Mouse (Mus musculus) kidney, embryonic 15.5 days (tissue): ENCODE measurements around the gene Syvn1. TPM values are rescaled to one million over a fixed set of nuclear protein-coding genes. Genes with fewer than 3 reads are reported as not detected.

ENCODE experiments used
- ATAC-seq: fragments of 200-750 bp; cut with Nextera tagmentation; replicated peaks from 2 replicates; pipeline ENCODE4 v1.8.0; 2017; ENCODE audit warnings: moderate TSS enrichment; ENCODE audit not compliant: low FRiP score
- H3K27ac ChIP-seq: fragments of 300-500 bp; sonication (generic); 2 replicates; pipeline ENCODE4 v1.5.1; 2015; ENCODE audit warnings: mild to moderate bottlenecking, inconsistent platforms
- H3K27me3 ChIP-seq: fragments of 300-500 bp; sonication (generic); 2 replicates; pipeline ENCODE4 v1.6.1; 2015; ENCODE audit warnings: inconsistent platforms
- H3K36me3 ChIP-seq: fragments of 300-500 bp; sonication (generic); 2 replicates; pipeline ENCODE4 v1.6.1; 2015; ENCODE audit warnings: inconsistent platforms
- H3K4me1 ChIP-seq: fragments of 300-500 bp; sonication (generic); 2 replicates; pipeline ENCODE4 v1.6.1; 2015; ENCODE audit warnings: inconsistent platforms
- H3K4me2 ChIP-seq: fragments of 300-500 bp; sonication (generic); 2 replicates; pipeline ENCODE4 v1.6.1; 2015; ENCODE audit warnings: moderate library complexity, mild to moderate bottlenecking, inconsistent platforms
- H3K4me3 ChIP-seq: fragments of 300-500 bp; sonication (generic); replicated peaks from 2 replicates; pipeline ENCODE4 v1.5.1; 2015; ENCODE audit warnings: mild to moderate bottlenecking, inconsistent platforms
- H3K9ac ChIP-seq: fragments of 300-500 bp; sonication (generic); 2 replicates; pipeline ENCODE4 v1.6.1; 2015; ENCODE audit warnings: mild to moderate bottlenecking, inconsistent platforms
- H3K9me3 ChIP-seq: fragments of 300-500 bp; sonication (generic); replicated peaks from 2 replicates; pipeline ENCODE4 v1.6.1; 2016; ENCODE audit warnings: inconsistent platforms
- WGBS: fragments of 180-500 bp; shearing (Covaris S2); methylation state at CpG from one replicate; pipeline ENCODE4 v1.1.7; 2015; ENCODE audit warnings: mixed read lengths; 5-methylcytosine and 5-hydroxymethylcytosine counted together
- polyA plus RNA-seq: library from polyadenylated mRNA; unstranded; fragments of >200 nt; fragmentation: Nextera tagmentation; extraction: Ambion mirVana; gene quantifications from 2 replicates; pipeline ENCODE4 v1.2.1, GENCODE M21; 2015

Gene Syvn1
- polyA plus RNA-seq, 1 experiment from 2014 or later: 35.6 TPM

- Histone ChIP-seq H3K27ac (peak within 1 kb of the TSS; percentile 92), H3K27me3 (no peaks in the 10 kb centered on the region), H3K4me2 (peak within 1 kb of the TSS; percentile 92), H3K4me3 (peak within 1 kb of the TSS; percentile 94), H3K4me1 (peaks cover 30% of the 10 kb centered on the region), H3K9me3 (no peaks in the 10 kb centered on the region), H3K9ac (peak within 1 kb of the TSS; percentile 80), H3K36me3 (peaks cover 53% of the 10 kb centered on the region)
- WGBS: under 1% methylated on average over 33 of the region's 33 CpGs
- peak; percentile 80 for ATAC-seq
Observed at GRCm38 (mm10) chr19:6076564-6077393, 30.4 kb downstream of the Syvn1 start, which contains the start of gene Vps51. Gene Vps51, minus strand, starts transcription at chr19:6077231.

- Histone ChIP-seq H3K9ac (no peak within 1 kb of the TSS), H3K27me3 (no peaks in the 10 kb centered on the region), H3K27ac (no peak within 1 kb of the TSS), H3K9me3 (no peaks in the 10 kb centered on the region), H3K4me3 (no peak within 1 kb of the TSS), H3K36me3 (peaks cover 47% of the 10 kb centered on the region), H3K4me1 (peaks cover 39% of the 10 kb centered on the region), H3K4me2 (no peak within 1 kb of the TSS)
- no peak for ATAC-seq
- 92% methylated on average over 12 of the region's 12 CpGs for WGBS
Observed at GRCm38 (mm10) chr19:6079983-6080480, 33.7 kb downstream of the Syvn1 start, which contains the start of gene Tmem262. Gene Tmem262, plus strand, starts transcription at chr19:6080033.

DNA sequence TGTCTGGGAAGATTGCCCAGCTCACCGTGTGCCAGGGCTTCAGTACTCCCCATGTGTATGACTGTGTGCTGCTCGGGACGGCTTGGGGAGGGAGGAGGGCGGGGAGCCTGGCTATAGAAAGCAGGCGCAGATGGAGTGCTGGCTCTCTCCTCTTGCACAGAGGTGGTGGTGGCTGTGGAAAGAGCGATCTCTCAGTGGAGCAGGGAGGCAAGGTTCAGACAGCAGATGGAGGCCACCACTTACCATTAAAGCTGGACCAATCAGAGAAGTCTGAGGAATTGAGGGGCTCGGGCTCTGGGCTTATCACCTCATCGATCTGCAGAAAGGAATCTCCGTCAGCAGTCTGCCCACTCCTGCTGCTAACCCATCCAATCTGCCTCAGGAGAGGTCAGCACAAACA lies 35.8 kb downstream of the Syvn1 start, which contains the start of gene Gm28374:
TSS of gene Gm28374 (minus strand) at position 101 of the 400 bp plus-strand sequence.
- 90% methylated on average over 9 of the region's 9 CpGs for WGBS
- Histone ChIP-seq H3K27ac (no peak within 1 kb of the TSS), H3K27me3 (no peaks in the 10 kb centered on the region), H3K9me3 (no peaks in the 10 kb centered on the region), H3K36me3 (peaks cover 53% of the 10 kb centered on the region), H3K9ac (no peak within 1 kb of the TSS), H3K4me3 (peak within 1 kb of the TSS; percentile 64; the same call in 1 of the 2 replicates), H3K4me1 (peaks cover 32% of the 10 kb centered on the region), H3K4me2 (no peak within 1 kb of the TSS)
- ATAC-seq: no peak

DNA sequence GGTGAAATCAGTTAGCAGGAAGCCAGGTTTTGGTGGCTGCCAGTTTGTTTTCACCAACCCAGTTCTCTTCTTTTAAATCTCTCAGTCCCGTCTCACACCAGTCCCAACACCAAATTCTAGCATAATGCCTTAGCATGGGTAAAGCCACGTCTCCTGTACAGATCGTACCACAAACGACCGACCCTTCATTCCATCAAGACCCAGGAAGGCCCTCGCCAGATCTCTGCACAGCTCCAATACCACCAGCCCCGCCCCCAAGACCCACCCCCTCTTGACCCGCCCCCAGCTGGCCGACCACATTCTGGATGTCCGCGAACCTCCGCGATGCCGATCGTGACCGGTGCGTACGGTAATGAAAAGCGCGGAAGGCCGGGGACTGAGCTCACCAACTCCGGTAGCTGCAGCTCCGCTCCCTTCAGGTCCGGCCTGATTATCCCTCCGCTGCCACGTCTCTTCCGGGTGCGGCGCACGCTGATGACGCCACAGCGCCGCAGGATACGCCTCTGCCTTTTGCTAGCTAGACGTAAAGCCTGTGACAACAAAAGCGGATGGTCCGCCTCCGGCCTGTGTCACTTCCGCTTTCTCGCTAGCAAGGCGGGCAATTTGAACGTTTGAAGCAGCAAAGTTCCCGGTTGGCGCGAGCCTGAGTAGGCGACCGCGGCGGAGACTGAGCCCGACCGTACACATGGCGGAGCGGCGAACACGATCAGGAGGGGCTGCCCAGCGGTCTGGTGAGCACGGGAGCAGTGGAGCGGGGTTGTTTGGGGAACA lies 38.3 kb downstream of the Syvn1 start, which contains the start of the genes Zfpl1 and Cdca5:
TSS of gene Zfpl1 (minus strand) at position 479 of the 771 bp plus-strand sequence.
TSS of gene Cdca5 (plus strand) at position 506 of the 771 bp plus-strand sequence.
- H3K4me1 ChIP-seq: peaks cover 23% of the 10 kb centered on the region
- peaks cover 73% of the 10 kb centered on the region for H3K36me3 ChIP-seq
- H3K9me3 ChIP-seq: no peaks in the 10 kb centered on the region
- ATAC-seq: peak; percentile 89
- peak within 1 kb of the TSS; percentile 64 for H3K4me3 ChIP-seq
- H3K27me3 ChIP-seq: no peaks in the 10 kb centered on the region
- WGBS: under 1% methylated on average over 58 of the region's 58 CpGs
- H3K27ac ChIP-seq: peak within 1 kb of the TSS; percentile 72
- H3K9ac ChIP-seq: peak within 1 kb of the TSS; percentile 67
- peak within 1 kb of the TSS; percentile 80 for H3K4me2 ChIP-seq

DNA sequence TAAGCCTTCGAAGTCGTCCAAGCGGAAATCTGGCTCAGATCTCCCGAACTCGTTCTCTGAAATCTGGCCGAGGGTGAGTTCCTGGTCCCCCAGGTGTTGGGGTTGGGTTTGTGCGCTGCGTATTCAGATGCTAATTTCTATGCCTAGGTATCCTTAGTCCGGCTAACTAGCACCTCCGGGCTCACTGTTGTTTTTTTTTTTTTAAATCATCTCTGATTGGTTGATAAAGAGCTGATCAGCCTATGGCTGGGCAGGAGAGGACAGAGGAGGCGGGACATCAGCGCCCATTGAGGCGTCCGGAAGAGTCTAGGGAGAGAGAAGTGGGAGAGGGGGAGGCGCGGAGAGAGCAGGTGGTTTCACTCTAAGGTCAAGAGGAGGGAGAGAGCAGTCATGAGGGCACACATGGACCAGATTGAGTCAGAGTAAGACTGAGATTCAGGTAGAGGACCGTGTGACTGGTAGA lies 39.1 kb downstream of the Syvn1 start:
- Histone ChIP-seq H3K9me3 (no peaks in the 10 kb centered on the region), H3K27ac (peak overlapping the region; percentile 72), H3K27me3 (no peaks in the 10 kb centered on the region), H3K4me3 (peak overlapping the region; percentile 64), H3K4me2 (peak overlapping the region; percentile 80), H3K4me1 (peaks cover 23% of the 10 kb centered on the region), H3K9ac (peak overlapping the region; percentile 67), H3K36me3 (peaks cover 73% of the 10 kb centered on the region)
- WGBS: under 1% methylated on average over 17 of the region's 17 CpGs
- peak; percentile 81 for ATAC-seq

GRCm38 (mm10) chr19:6088841-6089240 lies 42.5 kb downstream of the Syvn1 start:
- Histone ChIP-seq H3K36me3 (peaks cover 77% of the 10 kb centered on the region), H3K4me3 (no peak overlapping the region), H3K27me3 (no peaks in the 10 kb centered on the region), H3K9me3 (no peaks in the 10 kb centered on the region), H3K27ac (no peak overlapping the region), H3K4me2 (no peak overlapping the region), H3K4me1 (peaks cover 15% of the 10 kb centered on the region), H3K9ac (no peak overlapping the region)
- WGBS: 91% methylated on average over 13 of the region's 13 CpGs
- no peak for ATAC-seq

DNA sequence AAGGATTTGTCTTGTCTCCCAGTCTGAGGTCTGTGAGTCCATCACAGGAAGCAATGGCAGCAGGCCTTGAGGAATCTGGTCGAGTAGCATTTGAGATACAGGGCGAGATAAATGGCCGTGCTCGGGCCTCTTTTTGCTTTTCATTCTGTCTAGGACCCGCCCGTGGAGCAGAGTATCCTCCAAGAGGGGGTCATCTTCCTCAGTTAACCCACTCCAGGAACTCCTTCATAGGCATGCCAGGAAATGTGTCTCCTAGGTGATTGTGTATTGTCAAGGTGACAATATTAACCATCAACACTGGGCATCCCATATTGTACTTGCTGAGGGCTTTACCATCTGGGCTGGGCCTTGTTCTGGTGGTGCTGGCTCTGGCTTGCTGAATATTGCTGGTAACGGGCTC lies 47.7 kb downstream of the Syvn1 start, which contains the start of gene AC131692.1:
TSS of gene AC131692.1 (plus strand) at position 301 of the 400 bp plus-strand sequence.
- 86% methylated on average over 7 of the region's 7 CpGs for WGBS
- Histone ChIP-seq H3K9me3 (no peaks in the 10 kb centered on the region), H3K36me3 (peaks cover 86% of the 10 kb centered on the region), H3K4me1 (no peaks in the 10 kb centered on the region), H3K4me2 (no peak within 1 kb of the TSS), H3K9ac (no peak within 1 kb of the TSS), H3K27me3 (no peaks in the 10 kb centered on the region), H3K4me3 (no peak within 1 kb of the TSS), H3K27ac (no peak within 1 kb of the TSS)
- ATAC-seq: no peak

- WGBS: 86% methylated on average over 3 of the region's 3 CpGs
- Histone ChIP-seq H3K9ac (no peak overlapping the region), H3K36me3 (peaks cover 60% of the 10 kb centered on the region), H3K4me3 (no peak overlapping the region), H3K4me2 (no peak overlapping the region), H3K4me1 (no peaks in the 10 kb centered on the region), H3K27ac (no peak overlapping the region), H3K27me3 (no peaks in the 10 kb centered on the region), H3K9me3 (no peaks in the 10 kb centered on the region)
- no peak for ATAC-seq
Observed at GRCm38 (mm10) chr19:6097847-6098246, 51.5 kb downstream of the Syvn1 start.

DNA sequence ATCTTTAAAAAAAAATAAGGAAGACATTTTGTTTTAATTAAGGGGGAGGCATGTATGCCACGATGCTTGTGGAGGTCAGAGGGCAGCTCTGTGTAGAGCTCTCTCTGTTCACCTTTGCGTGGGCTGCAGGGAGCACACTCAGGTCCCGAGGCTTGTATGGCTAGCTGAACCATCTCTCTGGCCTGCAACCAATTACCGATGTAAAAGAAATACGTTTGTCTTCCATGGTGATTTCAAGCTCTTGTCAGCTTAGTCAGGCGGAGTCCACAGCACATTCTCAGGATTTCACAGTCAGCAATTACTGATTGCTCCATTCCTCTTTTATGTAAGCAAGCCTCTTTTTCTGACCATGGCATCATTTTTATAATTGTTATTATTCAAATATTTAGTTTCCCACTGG lies 54.8 kb downstream of the Syvn1 start:
- no peak overlapping the region for H3K4me2 ChIP-seq
- H3K27me3 ChIP-seq: no peaks in the 10 kb centered on the region
- H3K4me1 ChIP-seq: no peaks in the 10 kb centered on the region
- no peak overlapping the region for H3K9ac ChIP-seq
- peaks cover 29% of the 10 kb centered on the region for H3K36me3 ChIP-seq
- no peaks in the 10 kb centered on the region for H3K9me3 ChIP-seq
- WGBS: 56% methylated on average over 6 of the region's 6 CpGs
- no peak overlapping the region for H3K4me3 ChIP-seq
- no peak for ATAC-seq
- no peak overlapping the region for H3K27ac ChIP-seq

DNA sequence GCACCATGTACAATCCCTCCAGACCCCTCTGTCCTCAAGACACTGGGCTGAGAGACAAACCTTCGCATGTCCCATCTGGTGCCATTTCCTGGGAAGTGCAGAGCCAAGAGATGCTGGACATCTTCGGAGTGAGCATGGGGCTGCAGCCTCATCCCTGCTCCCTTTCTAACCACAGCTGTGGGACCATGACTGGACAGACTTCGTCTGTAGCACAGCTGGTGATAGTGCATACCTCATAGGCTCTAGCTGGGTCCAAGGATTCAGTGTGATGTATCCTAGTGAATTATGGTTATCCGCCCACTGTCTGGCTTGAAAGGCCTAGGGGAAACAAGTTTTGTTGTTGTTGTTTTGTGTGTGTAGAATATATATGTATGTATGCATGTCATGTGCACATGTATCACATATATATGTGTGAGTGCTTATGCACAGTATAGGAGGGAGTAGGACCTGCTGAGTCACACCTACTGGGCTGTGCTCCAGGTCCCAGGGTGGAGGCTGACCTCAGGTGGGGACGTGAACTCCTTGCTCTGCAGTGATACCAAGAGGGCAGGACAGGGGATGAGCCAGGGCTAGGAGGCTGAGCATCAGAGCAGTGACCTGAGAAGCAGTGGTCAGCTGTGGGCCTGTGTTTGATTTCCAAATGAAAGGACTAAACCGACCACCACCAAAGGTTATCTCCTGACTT lies 55.9 kb downstream of the Syvn1 start:
- Histone ChIP-seq H3K4me2 (no peak overlapping the region), H3K9me3 (no peaks in the 10 kb centered on the region), H3K27ac (no peak overlapping the region), H3K27me3 (no peaks in the 10 kb centered on the region), H3K4me1 (no peaks in the 10 kb centered on the region), H3K9ac (no peak overlapping the region), H3K4me3 (no peak overlapping the region), H3K36me3 (peaks cover 26% of the 10 kb centered on the region)
- 79% methylated on average over 6 of the region's 6 CpGs for WGBS
- no peak for ATAC-seq
